Mouse (Mus musculus) midbrain, embryonic 10.5 days (tissue): ENCODE data around the gene Cd96. TPM values are rescaled to one million over a fixed set of nuclear protein-coding genes. Genes with fewer than 3 reads are reported as not detected.
A peak's percentile ranks its signal among the peaks of the same experiment; 100 is the strongest.
"Not testable (repeated sequence)": the region's sequence is repeated elsewhere in the genome, so short reads cannot be mapped to it uniquely, and the experiment has no call there.

Experiments used
- DNase-seq: peaks from one replicate; pipeline ENCODE4 v3.0.0-alpha.2; 2017; ENCODE audit warnings: low spot score
- H3K27ac ChIP-seq: fragments of 300-500 bp; sonication (generic); replicated peaks from 2 replicates; pipeline ENCODE4 v1.5.1; 2016; ENCODE audit warnings: mild to moderate bottlenecking
- H3K27me3 ChIP-seq: fragments of 300-500 bp; sonication (generic); 2 replicates; pipeline ENCODE4 v1.6.1; 2016; ENCODE audit warnings: low read depth, mild to moderate bottlenecking; ENCODE audit not compliant: poor library complexity, severe bottlenecking
- H3K36me3 ChIP-seq: fragments of 300-500 bp; sonication (generic); 2 replicates; pipeline ENCODE4 v1.6.1; 2016; ENCODE audit warnings: mild to moderate bottlenecking, moderate library complexity
- H3K4me1 ChIP-seq: fragments of 300-500 bp; sonication (generic); 2 replicates; pipeline ENCODE4 v1.6.1; 2016
- H3K4me3 ChIP-seq: fragments of 300-500 bp; sonication (generic); 2 replicates; pipeline ENCODE4 v1.5.1; 2016; ENCODE audit warnings: mild to moderate bottlenecking, moderate library complexity
- H3K9me3 ChIP-seq: fragments of 300-500 bp; sonication (generic); replicated peaks from 2 replicates; pipeline ENCODE4 v1.6.1; 2016; ENCODE audit warnings: mild to moderate bottlenecking
- WGBS: fragments of 180-500 bp; shearing (Covaris S2); methylation state at CpG from one replicate; pipeline ENCODE4 v1.1.7; 2016; 5-methylcytosine and 5-hydroxymethylcytosine counted together
- polyA plus RNA-seq: library from polyadenylated mRNA; unstranded; fragments of >200 nt; fragmentation: Nextera tagmentation; extraction: Ambion mirVana; gene quantifications from 2 replicates; pipeline ENCODE4 v1.2.1, GENCODE M21; 2016

Cd96 gene
- not detected in 2 replicates for polyA plus RNA-seq

GRCm38 (mm10) chr16:46120020-46120419 is at the start of gene Cd96:
TSS of gene Cd96 (minus strand) at chr16:46120251.
- Histone ChIP-seq H3K27ac (no peak within 1 kb of the TSS), H3K4me1 (no peaks in the 10 kb centered on the region), H3K4me3 (no peak within 1 kb of the TSS), H3K27me3 (no peaks in the 10 kb centered on the region), H3K9me3 (no peaks in the 10 kb centered on the region), H3K36me3 (no peaks in the 10 kb centered on the region)
- WGBS = 81% methylated on average over 10 of the region's 10 CpGs
- DNase-seq = no peak

- WGBS = 78% methylated on average over 3 of the region's 3 CpGs
- no peak overlapping the region for H3K27ac ChIP-seq
- H3K4me3 ChIP-seq = no peak overlapping the region
- H3K4me1 ChIP-seq = no peaks in the 10 kb centered on the region
- no peak for DNase-seq
- H3K27me3 ChIP-seq = no peaks in the 10 kb centered on the region
- peaks cover 6% of the 10 kb centered on the region; the same call in 1 of the 2 replicates for H3K9me3 ChIP-seq
- no peaks in the 10 kb centered on the region for H3K36me3 ChIP-seq
These were observed 46.9 kb upstream of the Cd96 start for GRCm38 (mm10) chr16:46166971-46167370.

GRCm38 (mm10) chr16:46165305-46165704 is 45.3 kb upstream of the Cd96 start:
- no peak overlapping the region for H3K27ac ChIP-seq
- DNase-seq = no peak
- WGBS = 90% methylated on average over 4 of the region's 4 CpGs
- no peak overlapping the region for H3K4me3 ChIP-seq
- no peaks in the 10 kb centered on the region for H3K9me3 ChIP-seq
- H3K4me1 ChIP-seq = no peaks in the 10 kb centered on the region
- H3K27me3 ChIP-seq = no peaks in the 10 kb centered on the region
- no peaks in the 10 kb centered on the region for H3K36me3 ChIP-seq

- H3K9me3 ChIP-seq, H3K36me3 ChIP-seq, H3K27me3 ChIP-seq, H3K4me3 ChIP-seq, H3K27ac ChIP-seq, H3K4me1 ChIP-seq, DNase-seq: not testable (repeated sequence)
- WGBS = 96% methylated on average over 11 of the region's 16 CpGs
These were observed 34.8 kb upstream of the Cd96 start, which contains the start of gene Gm4737 for GRCm38 (mm10) chr16:46154832-46155231. TSS of gene Gm4737 (minus strand) at chr16:46155077.

GRCm38 (mm10) chr16:46151141-46151540 is 31.1 kb upstream of the Cd96 start:
- Histone ChIP-seq H3K4me1 (no peaks in the 10 kb centered on the region), H3K4me3 (no peak overlapping the region), H3K27me3 (no peaks in the 10 kb centered on the region), H3K9me3 (no peaks in the 10 kb centered on the region), H3K36me3 (no peaks in the 10 kb centered on the region), H3K27ac (no peak overlapping the region)
- DNase-seq = peak; percentile 12

GRCm38 (mm10) chr16:46148661-46149341 is 28.8 kb upstream of the Cd96 start:
- 73% methylated on average over 3 of the region's 3 CpGs for WGBS
- Histone ChIP-seq H3K27ac (no peak overlapping the region), H3K9me3 (no peaks in the 10 kb centered on the region), H3K27me3 (no peaks in the 10 kb centered on the region), H3K4me1 (no peaks in the 10 kb centered on the region), H3K36me3 (no peaks in the 10 kb centered on the region), H3K4me3 (no peak overlapping the region)
- no peak for DNase-seq

- H3K4me1 ChIP-seq = no peaks in the 10 kb centered on the region
- no peaks in the 10 kb centered on the region for H3K27me3 ChIP-seq
- 97% methylated on average over 3 of the region's 3 CpGs for WGBS
- no peak overlapping the region for H3K4me3 ChIP-seq
- DNase-seq = no peak
- H3K9me3 ChIP-seq = no peaks in the 10 kb centered on the region
- H3K27ac ChIP-seq = no peak overlapping the region
- H3K36me3 ChIP-seq = no peaks in the 10 kb centered on the region
These were observed 26.9 kb upstream of the Cd96 start for GRCm38 (mm10) chr16:46146962-46147361.

- Histone ChIP-seq H3K4me1 (no peaks in the 10 kb centered on the region), H3K9me3 (no peaks in the 10 kb centered on the region), H3K36me3 (no peaks in the 10 kb centered on the region), H3K27me3 (no peaks in the 10 kb centered on the region), H3K27ac (no peak overlapping the region), H3K4me3 (no peak overlapping the region)
- no peak for DNase-seq
These were observed 2.2 kb upstream of the Cd96 start for GRCm38 (mm10) chr16:46122238-46122637.

GRCm38 (mm10) chr16:46121420-46121819 is 1.4 kb upstream of the Cd96 start:
- DNase-seq = no peak
- 71% methylated on average over 2 of the region's 2 CpGs for WGBS

GRCm38 (mm10) chr16:46120607-46121006 is 556 bp upstream of the Cd96 start:
- no peak for DNase-seq
- no peaks in the 10 kb centered on the region for H3K9me3 ChIP-seq

More at GRCm38 (mm10) chr16:46121420-46121819, 1.4 kb upstream of the Cd96 start:
- Histone ChIP-seq H3K36me3 (no peaks in the 10 kb centered on the region), H3K27me3 (no peaks in the 10 kb centered on the region), H3K27ac (no peak overlapping the region), H3K4me3 (no peak overlapping the region), H3K9me3 (no peaks in the 10 kb centered on the region), H3K4me1 (no peaks in the 10 kb centered on the region)

GRCm38 (mm10) chr16:46117645-46118044 is 2.4 kb downstream of the Cd96 start:
- H3K4me3 ChIP-seq = no peak overlapping the region
- no peaks in the 10 kb centered on the region for H3K36me3 ChIP-seq
- H3K4me1 ChIP-seq = no peaks in the 10 kb centered on the region
- no peaks in the 10 kb centered on the region for H3K9me3 ChIP-seq
- no peaks in the 10 kb centered on the region for H3K27me3 ChIP-seq
- DNase-seq = no peak
- WGBS = 91% methylated on average over 3 of the region's 3 CpGs
- H3K27ac ChIP-seq = no peak overlapping the region

More at GRCm38 (mm10) chr16:46120607-46121006, 556 bp upstream of the Cd96 start:
- Histone ChIP-seq H3K36me3 (no peaks in the 10 kb centered on the region), H3K4me1 (no peaks in the 10 kb centered on the region), H3K4me3 (no peak overlapping the region), H3K27ac (no peak overlapping the region), H3K27me3 (no peaks in the 10 kb centered on the region)
- 72% methylated on average over 3 of the region's 3 CpGs for WGBS

- WGBS = 74% methylated on average over 2 of the region's 2 CpGs
- Histone ChIP-seq H3K27me3 (no peaks in the 10 kb centered on the region), H3K36me3 (no peaks in the 10 kb centered on the region), H3K4me1 (no peaks in the 10 kb centered on the region), H3K27ac (no peak overlapping the region), H3K9me3 (no peaks in the 10 kb centered on the region), H3K4me3 (no peak overlapping the region)
- DNase-seq = no peak
These were observed 5.3 kb downstream of the Cd96 start for GRCm38 (mm10) chr16:46114727-46115126.

- no peaks in the 10 kb centered on the region for H3K36me3 ChIP-seq
- 0 out of 2 replicates have a peak, but pooled peaks cover 2% of the 10 kb centered on the region for H3K4me1 ChIP-seq
- no peak overlapping the region for H3K27ac ChIP-seq
- no peak for DNase-seq
- no peaks in the 10 kb centered on the region for H3K27me3 ChIP-seq
- H3K4me3 ChIP-seq = no peak overlapping the region
- WGBS = 47% methylated on average over 8 of the region's 8 CpGs
- no peaks in the 10 kb centered on the region for H3K9me3 ChIP-seq
These were observed 10.5 kb downstream of the Cd96 start for GRCm38 (mm10) chr16:46109536-46109935.
